Mouse (Mus musculus) retina, postnatal 7 days (tissue): ENCODE results near the gene Kif21a.

Experiments
- DNase-seq: peaks from one replicate; pipeline ENCODE4 v3.0.0-alpha.2; 2012; ENCODE audit warnings: low read depth, low spot score

Kif21a gene

GRCm38 (mm10) chr15:91049496-91050441 lies at the start of gene Kif21a:
Gene Kif21a, minus strand, starts transcription at chr15:91049948.
- peak; percentile 73 for DNase-seq

- no peak for DNase-seq
These were observed 46.9 kb upstream of the Kif21a start for GRCm38 (mm10) chr15:91096606-91097005.

GRCm38 (mm10) chr15:91089427-91089826 lies 39.7 kb upstream of the Kif21a start:
- DNase-seq = no peak

GRCm38 (mm10) chr15:91088071-91088470 lies 38.3 kb upstream of the Kif21a start:
- DNase-seq = no peak

- DNase-seq = no peak
These were observed 28.0 kb upstream of the Kif21a start for GRCm38 (mm10) chr15:91077457-91078410.

GRCm38 (mm10) chr15:91072440-91072839 lies 22.7 kb upstream of the Kif21a start:
- DNase-seq = no peak

- DNase-seq = no peak
These were observed 14.6 kb upstream of the Kif21a start for GRCm38 (mm10) chr15:91064310-91064826.

GRCm38 (mm10) chr15:91063845-91064244 lies 14.1 kb upstream of the Kif21a start:
- no peak for DNase-seq

- DNase-seq = no peak
These were observed 7.2 kb upstream of the Kif21a start for GRCm38 (mm10) chr15:91056866-91057342.

- no peak for DNase-seq
These were observed 6.6 kb upstream of the Kif21a start for GRCm38 (mm10) chr15:91056176-91056865.

- no peak for DNase-seq
These were observed 725 bp downstream of the Kif21a start for GRCm38 (mm10) chr15:91048951-91049495.

- no peak for DNase-seq
These were observed 2.1 kb downstream of the Kif21a start for GRCm38 (mm10) chr15:91047627-91048026.

- DNase-seq = no peak
These were observed 3.2 kb downstream of the Kif21a start for GRCm38 (mm10) chr15:91046506-91046905.

GRCm38 (mm10) chr15:91043263-91043662 lies 6.5 kb downstream of the Kif21a start:
- no peak for DNase-seq

- no peak for DNase-seq
These were observed 10.9 kb downstream of the Kif21a start for GRCm38 (mm10) chr15:91038860-91039259.

- DNase-seq = no peak
These were observed 15.7 kb downstream of the Kif21a start for GRCm38 (mm10) chr15:91034090-91034489.

GRCm38 (mm10) chr15:91033529-91033928 lies 16.2 kb downstream of the Kif21a start:
- DNase-seq = no peak

- DNase-seq = no peak
These were observed 20.8 kb downstream of the Kif21a start for GRCm38 (mm10) chr15:91028962-91029361.

GRCm38 (mm10) chr15:91028494-91028893 lies 21.3 kb downstream of the Kif21a start:
- DNase-seq = no peak

GRCm38 (mm10) chr15:91022276-91022675 lies 27.5 kb downstream of the Kif21a start:
- DNase-seq = no peak

- no peak for DNase-seq
These were observed 30.9 kb downstream of the Kif21a start for GRCm38 (mm10) chr15:91018861-91019187.
